Mouse (Mus musculus) adrenal gland, adult 18-20 months (tissue): ENCODE measurements at regions not wholly inside any gene's neighbourhood (a gene's known extent, or its start where the extent isn't known, plus 50 kb on each side); places are given as distances from the start of the nearest gene placed in this dataset.

Source experiments
- DNase-seq, 2 experiments: peaks; one replicate each; pipeline ENCODE4 v3.0.0; 2021 to 2022; ENCODE audit warnings: low spot score in 2 of 2

DNA sequence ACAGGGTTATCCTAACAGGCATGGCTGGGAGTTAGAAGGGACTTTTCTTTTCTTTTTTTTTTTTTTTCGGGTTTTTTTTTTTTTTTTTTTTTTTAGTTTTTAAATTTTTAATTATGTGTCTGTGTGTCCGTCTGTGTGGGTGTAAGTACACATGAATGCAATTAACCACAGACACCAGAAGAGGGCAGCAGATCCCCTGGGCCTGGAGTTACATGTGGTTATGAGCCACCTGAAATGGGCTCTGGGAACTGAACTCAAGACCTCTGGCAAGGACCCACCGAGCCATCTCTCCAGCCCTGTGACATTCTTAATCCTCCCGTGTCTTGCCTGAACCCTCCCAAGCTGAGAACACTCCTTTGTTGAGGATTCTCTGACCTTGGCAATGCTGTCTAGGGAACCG is 157.0 kb downstream of the Zfp36l2 start:
- no peak for DNase-seq

DNA sequence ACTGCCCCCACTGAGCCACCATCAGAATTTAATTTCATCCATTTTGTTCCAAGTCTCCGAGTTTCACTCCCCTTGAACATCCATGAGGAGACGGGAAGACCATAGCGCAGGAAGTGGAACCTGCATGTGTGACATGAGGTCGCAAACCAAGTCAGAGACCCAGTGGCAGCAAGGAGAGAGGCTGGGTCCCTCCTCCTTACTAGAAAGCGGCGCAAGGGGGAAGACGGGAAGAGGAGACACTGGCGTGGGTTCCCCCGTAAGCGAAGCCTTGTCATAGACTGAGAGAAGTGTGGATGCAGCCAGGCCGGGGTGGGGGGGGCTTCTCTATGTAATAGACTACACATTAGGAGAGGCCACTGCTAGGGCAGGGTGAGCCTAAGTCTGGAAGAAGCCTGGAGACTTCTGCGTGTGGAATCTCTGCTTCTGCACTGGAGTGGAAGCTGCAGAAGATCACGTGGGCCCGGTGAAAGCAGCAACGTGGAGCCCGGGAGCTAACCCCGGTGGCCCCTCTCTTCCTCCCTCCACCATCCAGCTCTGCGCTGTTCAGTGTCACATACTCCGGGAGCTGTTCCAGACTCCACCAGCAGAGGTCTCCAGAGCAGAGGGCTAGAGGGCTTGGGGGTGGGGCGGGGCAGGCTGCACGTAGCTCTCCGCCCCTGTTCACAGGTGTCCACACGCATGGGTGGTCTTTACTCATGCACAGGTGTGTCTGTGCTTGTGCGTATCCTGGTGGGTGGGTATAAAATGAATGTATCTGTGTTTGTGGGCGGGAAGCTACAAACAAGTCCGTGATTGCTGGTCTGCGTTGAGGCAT is 159.4 kb downstream of the Zfp36l2 start:
- peak; percentile 84 to 92 for DNase-seq

DNA sequence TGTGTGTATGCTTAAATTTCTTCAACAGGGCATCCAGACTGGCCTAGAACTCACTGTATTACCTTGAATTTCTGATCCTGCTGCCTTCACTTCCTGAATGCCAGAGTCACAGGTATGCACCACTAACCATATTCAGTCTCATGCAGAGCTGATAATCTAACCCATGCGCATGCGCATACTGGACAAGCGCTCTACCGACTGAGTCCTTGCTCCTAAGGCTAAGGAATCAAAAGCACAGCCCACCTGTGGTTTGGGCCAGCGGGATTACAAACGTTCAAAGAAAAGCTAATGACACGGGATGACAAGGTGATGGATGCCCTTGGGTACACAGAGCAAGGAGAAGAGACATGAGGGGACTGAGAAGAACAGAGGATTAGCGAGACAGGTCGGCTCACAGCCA is 160.5 kb downstream of the Zfp36l2 start:
- no peak for DNase-seq

DNA sequence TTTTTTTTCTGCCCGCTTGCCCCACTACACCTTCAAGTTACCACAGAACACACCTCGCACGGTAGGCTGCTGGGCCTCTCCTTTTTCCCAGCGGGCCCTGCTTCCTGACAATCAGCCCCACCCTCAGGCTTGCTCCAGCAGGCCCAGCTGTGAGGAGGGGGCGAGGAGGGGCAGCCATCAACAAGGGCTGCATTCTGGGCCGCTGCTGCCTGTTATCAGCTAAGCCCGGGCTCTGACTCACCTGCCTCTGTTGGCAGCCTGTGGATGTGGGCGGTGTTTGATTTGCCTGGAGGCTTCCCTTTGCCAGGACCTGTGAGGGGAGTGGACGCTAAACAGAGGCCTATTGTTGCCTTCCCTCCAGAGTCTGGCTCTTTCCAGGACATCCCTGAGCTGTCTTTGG is 161.6 kb downstream of the Zfp36l2 start:
- peak; percentile 45 to 56 for DNase-seq

DNA sequence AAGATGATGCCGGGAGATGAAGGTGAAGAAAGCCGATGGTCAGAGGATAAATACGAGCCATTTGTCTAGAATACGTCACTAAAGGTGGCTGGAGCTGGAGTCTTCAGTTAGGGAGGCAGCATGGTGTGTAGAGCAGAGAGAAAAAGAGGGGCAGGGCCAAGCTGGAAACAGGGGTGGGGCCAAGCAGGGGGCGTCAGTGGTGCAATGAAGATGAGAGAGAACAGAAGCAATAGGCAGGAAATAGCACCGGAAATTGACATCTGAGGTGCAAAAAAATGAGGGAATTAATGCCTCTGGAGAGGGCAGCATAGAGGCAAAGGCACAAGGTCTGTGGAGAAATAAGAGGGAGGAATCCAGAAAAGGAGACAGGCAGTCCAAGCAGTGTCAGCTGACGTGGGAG is 165.4 kb downstream of the Zfp36l2 start:
- no peak for DNase-seq

DNA sequence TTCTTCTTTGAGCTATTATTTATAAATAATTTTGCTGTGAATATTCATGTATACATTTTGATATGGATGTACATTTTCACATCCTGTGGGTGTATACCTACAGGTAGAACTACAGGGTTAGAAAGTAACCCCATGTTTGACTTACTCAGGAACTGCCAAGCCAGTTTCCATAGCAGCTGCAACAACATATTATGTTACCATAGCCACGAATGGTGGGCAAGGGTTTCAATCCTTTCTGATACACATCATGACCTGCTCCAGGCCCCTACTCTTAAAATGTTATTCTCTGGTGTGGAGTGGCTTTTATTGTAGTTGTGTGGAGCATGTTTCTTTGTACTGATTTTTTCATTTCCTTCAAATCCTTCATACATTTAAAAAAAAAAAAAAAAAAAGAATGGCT is 168.9 kb downstream of the Zfp36l2 start:
- DNase-seq: no peak

DNA sequence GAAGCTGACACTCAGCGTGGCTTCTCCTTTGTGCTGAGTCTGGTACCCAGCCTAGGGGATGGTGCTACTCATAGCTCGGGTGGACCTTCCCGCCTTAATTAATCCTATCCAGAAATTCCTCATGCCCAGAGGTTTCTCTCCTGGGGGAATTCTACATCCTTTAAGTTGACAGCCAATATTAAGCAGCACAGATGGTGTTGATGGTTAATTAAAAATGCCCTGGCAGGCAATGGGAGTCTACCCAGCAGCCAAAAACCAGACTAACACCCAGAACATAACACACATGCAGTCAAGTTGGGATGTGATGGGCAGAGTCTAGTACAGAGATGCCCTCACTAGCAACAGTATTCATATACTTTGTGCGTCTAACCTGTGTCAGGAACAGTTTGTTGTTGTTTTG is 169.9 kb downstream of the Zfp36l2 start:
- DNase-seq: no peak

DNA sequence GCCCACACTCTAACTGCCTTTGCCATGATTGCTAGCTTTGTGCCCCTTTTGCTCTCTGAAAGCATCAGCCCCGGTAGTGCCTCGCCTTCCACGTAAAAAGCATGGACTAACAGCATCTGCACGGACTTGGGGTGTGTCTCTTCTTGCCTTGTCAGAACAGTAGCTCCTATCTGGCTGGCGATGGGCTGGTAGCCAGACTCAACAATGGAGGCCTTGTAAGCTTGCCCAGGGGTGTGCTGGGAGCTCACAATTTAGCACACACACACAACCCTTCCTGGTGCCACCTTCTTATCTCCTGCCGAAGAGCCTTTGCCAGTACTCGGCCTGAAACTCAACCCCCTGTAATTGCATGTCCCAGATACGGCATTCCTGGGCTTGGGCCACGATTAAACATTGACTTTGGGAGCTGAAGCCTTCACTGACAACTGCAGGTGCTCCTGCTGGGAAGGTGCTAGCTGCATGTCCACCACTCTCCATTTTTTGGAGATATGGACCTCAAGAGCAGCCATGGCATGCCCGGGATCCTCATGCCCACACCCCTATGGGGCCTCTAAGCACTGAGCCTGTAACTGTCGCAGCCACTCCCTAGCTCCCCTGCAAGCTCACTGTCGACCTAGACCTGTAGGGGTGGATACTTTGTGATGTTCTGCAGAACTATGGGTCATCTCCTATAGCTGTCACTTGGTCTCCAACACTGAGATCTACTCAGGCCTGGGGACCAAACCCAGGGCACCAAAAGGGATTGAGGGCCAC is 166.7 kb upstream of the Haao start:
- no peak for DNase-seq

DNA sequence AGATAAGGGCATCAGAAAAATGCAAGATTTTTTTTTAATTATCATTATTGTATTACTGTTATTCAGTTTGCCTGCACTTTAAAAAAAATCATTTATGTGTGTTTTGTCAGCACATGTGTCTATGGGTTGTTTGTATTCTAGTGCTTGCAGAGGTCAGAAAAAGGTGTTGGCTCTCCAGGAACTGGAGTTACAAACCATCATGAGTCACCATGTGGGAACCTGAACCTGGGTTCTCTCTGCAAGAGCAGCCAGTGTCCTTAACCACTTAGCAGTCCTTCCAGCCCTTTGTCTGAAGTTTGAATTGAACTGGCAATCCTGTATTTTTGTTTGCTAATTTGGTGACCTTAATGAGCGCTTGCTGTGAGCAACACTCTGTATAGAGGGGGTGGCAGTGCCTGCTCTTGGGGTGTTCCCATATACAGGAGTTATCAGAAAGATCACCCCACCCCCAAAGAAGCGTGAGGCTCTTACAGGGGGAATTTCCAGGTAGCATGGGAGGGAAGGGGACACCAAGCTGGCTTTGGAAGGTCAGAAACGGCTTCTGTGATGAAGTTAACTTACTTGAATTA is 162.8 kb upstream of the Haao start:
- no peak for DNase-seq

DNA sequence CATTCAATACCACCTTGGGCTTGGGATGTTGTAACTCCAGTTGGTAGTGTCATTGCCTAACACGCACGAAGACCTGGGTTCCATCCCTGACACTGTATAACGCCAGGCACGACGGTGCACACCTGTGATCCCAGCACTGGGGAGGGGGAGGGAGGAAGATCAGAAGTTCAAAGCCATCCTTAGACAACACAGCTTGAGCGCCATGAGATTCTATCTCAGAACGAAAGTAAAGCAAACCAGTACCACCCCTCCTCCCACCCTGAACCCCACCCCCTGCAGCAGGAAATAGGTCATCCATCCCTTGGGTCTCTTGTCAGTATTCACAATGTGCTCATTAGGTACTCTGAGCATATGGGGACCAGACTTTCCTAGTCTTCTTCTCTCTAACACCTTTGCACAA is 162.2 kb upstream of the Haao start:
- no peak for DNase-seq

DNA sequence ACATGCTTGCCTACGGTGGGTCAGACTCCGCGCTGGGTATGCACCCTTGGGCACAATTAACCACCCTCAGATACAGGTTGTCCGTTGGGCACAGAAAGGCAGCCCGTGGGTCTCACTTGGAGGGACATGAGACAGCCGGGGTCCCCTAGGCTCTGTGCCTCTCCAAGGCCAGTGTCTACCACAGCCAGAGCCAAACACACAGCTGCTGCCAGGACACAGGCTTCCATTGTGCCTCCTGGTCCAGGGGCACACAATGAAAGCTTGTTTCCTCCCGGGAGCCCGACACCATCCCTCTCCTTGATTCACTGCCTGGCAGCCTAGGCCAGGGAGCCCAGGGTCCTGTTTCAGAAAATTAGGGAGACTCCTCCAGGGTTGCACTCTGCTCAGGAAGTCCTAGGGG is 161.4 kb upstream of the Haao start:
- no peak for DNase-seq

DNA sequence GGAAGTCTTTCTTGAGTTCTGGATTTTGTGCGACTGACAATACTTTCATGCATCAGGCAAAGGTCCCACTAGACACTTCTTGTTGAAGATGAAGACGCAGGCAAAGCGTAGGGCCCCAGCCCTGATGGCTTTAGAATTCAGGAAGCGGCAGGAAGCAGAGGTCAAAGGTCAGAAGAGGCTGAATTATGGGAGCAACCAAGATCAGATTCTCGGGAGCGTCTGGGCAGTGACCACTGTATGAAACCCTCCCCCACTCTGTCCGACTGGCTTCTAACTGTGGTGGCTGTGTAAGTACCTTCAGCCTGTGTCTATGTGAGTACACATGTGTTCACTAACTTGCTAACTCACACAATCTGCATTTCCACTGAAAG is 160.9 kb upstream of the Haao start:
- no peak for DNase-seq

DNA sequence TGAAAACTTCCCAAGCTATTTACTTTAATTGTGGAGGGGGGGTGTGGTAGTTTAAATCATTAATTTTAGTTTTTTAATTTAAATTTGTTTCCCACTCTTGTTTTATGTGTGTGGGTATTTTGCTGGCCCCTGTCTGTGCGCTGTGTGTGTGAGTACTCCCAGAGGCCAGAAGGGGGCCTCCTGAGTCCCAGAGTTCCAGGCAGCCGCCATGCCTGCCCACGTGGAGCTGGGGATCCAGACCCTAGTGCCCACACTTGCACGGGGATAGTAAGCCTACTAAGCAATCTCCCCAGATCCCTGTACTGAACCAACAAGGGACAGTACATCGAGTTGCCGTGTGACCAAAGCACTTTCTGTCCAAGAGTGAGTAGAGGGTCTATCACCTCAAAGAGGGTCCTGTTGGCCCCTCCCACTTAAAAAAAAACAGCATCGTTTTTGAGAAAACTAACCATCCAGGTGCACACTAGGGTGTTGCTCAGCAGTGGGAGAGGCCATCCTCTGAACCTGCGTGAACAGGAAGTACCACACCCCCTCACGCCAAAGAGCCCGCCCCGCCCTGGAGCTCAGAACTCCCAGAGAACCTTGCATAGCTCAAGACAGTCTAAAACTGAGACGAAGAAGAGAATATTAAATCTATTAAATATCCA is 160.4 kb upstream of the Haao start:
- no peak for DNase-seq

DNA sequence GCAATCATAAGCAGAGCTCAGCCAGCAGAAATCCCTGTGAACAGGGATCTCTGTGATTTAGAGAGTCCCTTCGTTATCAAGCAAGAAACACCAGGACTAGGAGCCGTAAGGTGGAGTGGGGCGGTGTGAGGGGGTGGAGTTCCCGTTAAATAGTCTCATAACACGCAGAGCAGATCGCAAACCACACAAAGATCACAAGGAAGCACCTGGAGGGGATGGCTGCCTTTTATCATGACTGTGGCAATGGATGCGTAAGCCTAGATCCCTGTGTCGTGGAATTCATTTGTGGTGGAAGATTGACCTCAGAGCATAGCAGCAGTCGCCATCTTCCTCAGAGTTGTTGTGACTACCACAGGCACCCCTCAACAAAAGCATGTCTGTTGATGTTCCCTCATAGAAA is 159.0 kb upstream of the Haao start:
- no peak for DNase-seq

DNA sequence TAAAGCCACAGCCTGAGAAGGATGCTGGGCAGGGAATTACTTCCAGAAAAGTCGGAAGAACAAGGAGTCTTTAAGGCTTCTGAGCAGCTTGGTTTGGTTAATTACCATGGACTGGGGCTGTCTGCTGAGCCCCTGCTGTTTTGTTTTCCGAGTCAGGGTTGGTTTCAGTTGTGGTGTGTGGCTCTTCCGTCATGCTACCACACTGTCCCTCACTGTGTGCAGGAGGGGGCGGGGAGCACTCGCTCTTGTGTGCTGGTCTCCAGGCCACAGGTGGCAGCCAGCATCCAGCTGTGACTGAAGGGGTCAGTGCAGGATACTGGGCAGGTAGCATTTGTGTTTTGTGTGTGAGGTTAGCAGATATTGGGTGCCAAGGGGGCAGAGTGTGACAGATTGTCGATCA is 156.5 kb upstream of the Haao start:
- DNase-seq: no peak

DNA sequence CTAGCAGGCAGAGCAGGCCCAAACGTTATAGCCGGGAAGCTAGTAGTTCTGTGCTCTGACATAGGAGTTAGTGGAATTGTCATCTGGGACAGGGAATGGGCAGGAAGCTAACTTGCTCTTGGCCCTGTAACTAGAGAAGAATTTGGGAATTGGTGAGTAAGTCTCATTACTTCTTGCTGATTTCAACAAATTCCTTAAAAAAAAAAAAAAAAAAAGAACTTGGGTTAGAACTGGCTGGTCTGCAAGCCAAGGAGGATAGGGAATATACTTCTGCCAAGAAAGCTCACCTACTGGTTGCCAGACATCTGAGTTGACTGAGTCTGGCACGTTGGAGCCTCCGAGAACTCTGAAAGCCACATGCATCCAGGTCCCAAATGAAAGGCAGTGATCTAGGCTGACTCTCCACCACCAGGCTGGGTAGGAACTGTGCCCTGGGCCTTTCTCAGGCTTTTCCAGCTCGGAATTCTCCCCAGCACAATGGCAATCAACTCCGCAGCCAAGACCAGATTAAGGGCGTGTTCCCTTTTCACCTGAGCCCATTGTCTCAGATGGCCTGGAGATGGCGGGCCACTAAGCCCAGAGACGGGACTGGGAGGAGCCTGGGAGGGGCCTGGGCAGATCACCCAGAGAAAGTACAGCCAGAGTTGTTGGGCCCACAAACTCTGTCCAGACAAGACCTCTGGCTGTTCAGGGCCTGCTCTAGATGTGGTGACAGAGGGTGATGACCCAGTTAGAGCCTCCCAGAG is 155.9 kb upstream of the Haao start:
- no peak for DNase-seq

DNA sequence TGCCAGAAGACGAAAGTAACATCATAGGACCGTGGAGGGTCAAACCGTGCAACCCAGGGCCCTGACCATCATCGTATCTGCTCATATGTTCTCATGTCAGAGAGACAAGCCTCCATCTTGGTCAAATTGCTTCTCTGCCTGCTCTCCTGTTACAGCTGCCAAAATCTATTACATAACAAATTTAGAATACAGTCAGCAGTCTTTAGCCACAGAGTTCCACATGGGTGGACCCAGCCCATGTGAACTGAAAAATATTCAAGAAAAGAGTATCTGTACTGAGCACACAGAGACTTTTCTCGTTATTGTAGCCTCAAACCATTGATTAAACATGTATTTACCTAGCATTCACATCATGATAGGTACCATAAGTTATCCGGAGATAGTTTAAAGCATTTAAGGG is 155.2 kb upstream of the Haao start:
- DNase-seq: no peak

DNA sequence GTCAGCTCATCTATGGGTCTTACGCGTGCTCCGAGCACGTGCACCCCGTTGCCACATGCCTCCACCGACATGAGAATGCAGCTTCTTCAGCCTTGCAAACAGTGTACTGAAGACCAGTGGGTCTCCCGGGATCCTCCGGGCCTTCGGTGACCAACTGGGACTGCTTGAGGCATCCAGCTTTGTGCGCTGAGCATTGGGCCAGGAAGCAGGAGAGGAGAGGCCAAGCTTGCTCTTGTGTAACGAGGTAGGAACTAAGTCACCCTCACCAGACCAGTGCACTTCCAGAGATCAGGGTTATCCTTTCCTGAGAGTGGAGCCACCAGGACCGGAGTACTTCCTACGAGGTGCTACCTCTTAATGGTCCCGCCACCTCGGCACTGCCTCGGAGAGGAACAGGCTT is 154.6 kb upstream of the Haao start:
- DNase-seq: no peak

DNA sequence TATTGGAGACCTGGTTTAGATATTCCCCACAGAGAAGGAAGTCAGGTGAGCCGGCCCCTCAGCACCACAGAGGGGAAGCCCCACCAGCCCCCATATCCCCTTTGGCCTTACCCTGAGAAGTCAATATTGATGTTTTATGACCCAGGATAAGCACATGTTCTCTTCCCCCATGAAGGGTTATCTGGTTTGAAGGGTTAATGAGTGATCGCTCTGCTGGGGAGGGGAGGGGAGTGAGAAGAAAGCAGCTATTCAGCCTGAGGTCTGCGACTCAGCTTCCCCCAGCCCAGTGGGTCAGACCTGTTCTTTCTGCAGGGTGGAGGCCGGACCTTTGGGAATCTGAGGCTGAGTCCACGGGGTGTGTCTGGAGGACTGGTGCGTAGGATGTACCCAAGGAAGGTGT is 152.4 kb upstream of the Haao start:
- DNase-seq: no peak

DNA sequence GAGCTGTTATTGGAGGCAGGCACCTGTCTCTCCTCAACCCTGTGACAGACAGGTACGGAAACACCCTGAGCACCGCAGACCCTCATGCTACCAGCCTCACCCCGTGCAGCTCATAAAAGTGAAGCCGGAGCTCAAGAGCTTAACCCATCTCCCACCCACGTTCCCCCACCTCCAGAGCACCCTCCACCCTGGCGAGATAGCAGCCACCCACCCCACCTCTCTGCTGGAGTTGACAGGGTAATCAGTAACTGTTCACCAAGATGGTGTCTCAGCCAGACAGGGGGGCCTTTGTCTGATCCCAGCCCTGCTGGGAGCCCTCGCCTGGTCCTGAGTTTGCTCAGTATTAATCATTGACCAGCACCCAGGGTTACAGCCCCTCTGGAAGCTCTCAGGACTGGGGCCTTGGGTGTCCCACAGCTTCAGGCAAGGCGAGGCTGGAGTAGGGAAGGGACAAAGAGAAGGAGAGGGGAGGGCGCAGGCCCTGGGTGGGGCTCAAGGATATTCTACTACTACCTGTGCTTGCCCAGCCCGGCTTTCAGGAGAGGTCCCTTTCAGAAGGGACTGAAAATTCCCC is 151.3 kb upstream of the Haao start:
- no peak for DNase-seq

DNA sequence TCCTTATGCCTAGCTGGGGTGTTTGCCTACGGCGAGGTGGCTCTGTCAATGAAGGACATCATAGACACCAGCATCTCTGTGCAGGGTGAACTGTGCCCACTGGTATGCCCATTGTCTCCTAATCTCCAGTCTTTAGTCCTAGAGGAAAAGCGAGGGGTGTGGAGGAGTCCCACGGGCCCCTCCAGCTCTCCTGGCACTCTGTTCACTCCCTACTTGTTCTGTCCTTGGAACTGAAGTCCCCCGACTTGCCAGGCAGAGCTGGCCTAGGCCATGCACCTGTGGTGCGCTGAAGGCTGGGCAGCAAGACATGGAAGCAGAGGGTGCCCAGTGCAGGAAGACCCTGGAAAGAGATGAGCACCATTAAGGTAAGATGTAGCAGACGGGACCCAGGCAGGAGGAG is 150.6 kb upstream of the Haao start:
- no peak for DNase-seq
